Mouse (Mus musculus): ENCODE measurements around the gene Zfp646.

Gene Zfp646

DNA sequence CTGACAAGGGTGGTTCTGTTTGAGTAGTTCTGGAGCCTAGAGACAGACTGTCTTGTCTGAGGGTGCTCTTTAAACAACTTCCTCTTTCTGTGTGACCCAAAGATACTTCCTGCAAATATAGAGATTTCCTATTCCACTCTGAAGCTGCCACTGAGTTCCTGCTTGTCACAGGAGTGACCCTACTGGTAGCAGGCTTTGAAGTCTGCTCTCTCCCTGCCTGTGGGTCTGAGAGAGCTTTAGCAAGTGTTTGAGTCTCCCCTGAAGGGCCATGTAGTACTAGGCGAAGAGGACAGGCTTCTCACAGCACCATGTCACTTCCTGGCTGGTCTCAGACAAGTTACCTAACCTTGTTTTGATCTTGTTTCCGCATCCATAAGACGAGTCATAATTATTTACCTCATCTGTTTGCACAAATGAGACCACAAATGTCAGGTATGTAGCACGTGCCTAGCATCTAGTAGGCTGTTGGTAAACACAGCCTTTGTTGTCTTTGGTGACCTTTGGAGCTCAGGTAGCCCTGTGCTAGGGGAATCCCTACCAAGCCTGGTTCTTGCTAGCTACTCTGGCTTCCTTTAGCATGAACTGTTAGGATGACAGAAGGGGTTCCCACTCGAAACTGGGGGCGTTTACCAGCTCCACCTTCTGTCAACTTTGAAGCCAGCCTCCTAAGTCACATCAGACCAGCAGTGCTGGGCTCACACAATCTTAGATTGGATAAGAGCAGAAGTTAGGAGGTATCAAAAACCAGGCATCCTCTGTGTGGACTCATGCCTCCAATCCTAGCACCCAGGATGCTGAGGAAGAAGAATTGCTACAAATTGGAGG lies 46.6 kb downstream of the Zfp646 start:
- peak; percentile 68 to 69 for DNase-seq

DNA sequence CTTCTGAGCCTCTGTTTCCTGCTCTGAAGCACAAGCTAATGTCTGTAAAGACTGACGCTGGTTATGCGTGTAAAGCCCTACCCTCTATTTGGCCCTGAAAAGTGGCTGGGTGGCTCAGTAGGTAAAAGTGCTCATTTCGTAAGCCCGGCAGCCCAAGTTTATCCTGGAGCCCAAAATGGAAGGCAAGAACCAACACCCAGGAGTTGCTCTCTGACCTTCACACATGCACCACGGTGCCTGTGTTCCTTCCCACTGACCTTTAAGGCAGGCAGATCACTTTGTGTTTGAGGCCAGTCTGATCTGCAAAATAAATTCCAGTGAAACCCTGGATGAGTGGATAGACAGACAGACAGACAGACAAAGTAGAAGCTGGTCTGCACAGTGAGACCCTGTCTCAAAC lies 47.7 kb downstream of the Zfp646 start:
- no peak for DNase-seq

DNA sequence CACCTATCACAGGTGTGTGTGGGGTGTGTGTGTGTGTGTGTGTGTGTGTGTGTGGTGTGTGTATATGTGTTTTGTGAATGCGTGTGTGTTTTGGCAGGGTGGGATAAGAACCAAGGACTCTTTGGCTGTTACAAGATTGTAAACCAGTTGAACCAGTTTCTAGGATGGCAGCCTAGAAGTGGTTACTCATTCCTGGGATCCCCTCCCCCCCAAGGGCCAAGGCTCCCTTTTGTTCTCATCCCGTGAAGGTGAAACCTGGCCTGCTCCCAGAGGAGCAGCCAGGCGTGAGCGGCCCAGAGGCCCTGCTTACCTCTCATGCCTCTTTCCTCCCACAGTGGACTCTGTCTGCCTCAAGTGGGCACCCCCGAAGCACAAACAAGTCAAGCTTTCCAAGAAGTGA lies 49.2 kb downstream of the Zfp646 start:
- no peak for DNase-seq

DNA sequence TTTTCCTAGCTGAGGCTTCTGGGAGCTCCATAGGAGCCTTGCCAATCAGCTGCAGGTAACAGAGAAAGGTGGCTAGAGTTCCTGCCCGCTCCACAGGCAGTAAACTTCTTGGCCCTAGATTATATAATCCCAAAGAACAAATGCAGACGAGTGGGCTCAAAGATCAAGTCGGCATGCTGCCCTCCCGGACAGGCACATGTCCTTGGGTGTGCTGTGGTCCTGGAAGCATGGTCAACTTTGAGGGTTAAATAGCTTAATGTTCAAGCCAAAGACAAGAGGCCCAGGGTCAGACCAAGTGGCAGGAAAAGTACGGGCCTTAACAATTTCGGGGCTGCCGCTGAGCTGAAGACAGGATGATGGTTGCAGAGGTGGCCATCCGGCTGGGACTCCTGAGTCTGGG lies 50.0 kb downstream of the Zfp646 start:
- DNase-seq = no peak

- no peak for DNase-seq
Observed at GRCm38 (mm10) chr7:127926846-127927245, 50.8 kb downstream of the Zfp646 start.

DNA sequence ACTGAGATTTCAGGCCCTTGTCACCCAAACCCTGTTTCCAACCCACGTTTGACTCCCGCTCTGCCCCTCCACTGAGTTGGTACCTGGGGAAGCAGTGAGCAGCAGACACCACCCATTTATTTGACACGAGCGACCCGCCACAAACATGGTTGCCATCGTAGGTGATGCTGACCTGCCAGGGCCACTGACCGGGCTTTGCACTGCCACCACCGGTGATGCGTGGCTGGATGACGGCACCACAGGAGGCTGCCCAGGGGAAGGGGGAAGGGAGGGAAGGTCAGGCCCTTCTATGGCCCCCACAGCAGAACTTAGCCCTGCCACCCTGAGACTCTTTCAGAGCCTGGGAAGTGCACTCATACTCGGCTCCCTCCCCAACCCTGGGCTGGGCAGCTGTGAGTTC lies 51.7 kb downstream of the Zfp646 start:
- DNase-seq = no peak

DNA sequence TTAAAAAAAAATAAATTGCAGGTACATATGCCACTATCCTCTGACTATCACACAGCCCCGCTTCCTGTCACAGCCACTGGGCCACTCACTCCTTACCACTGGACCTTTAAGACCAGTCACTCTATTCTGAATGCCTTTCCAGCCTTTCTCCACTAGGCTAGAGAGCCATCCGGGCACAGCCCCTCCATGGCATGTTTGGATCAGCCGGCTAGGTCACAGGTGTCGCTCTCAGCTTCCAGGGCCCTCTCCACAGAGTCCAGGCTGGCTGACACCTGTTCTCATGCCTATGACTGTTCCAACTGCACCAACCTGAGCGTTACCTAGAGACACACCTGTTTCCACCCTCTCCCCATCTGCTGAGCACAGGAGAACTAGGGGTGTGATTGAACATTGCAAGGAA lies 52.6 kb downstream of the Zfp646 start:
- DNase-seq = no peak

- no peak for DNase-seq
Observed at GRCm38 (mm10) chr7:127929923-127930322, 53.9 kb downstream of the Zfp646 start, which contains the start of gene Prss8. TSS of gene Prss8 (minus strand) at chr7:127930104.

DNA sequence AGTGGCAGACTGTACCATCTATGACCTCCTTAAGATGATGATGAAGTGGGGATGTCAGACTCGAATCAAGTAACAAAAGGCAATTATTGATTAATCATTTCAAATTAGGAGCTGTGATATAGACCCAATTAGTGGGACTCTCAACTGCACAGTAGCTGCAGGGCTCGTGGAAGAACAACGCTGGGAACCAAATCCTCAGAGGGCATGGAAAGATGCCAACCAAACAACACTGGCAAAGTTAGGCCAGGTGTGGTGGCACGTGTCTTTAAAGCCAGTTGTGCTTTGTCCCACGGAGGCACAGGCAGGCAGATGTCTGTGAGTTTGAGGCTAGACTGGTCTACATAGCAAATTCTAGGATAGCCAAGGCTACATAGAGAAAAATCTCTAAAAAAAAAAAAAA lies 54.6 kb downstream of the Zfp646 start:
- no peak for DNase-seq

DNA sequence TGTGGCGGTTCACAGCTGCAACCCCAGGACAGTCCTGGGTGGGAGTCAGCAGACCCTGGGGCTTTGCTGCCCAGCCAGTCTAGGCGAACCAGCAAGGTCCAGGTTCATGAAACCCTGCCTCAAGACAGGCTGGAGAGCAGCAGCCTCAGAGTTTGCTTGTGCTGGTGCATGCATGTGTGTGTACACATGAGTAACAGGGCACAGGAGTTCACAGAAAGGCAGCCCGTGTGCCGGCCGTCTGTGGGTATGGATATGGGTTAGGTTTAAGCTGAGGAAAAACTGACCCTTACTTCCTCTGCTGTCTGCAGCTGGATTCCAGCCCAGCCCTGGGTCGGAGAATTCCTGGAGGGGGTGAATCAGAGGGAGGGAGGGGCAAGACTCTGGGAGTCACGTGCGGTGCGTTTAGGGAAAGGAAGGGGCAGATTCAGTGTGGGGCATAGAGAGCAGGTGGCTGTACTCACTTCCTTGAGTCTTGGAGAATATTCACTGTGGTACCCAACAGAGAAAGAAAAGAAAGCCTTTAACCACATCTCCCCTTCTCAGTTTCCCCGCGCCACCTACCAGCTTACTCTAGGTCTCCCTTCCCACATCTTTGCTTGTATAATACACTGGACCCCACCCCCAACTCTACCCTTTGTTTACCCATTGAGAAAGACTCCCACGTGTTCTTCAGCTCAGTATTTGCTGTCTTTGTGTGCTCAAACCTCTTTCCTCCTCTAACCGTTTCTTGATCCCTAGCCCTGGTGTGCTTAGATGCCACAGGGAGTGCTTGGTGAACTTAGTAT lies 55.5 kb downstream of the Zfp646 start:
- DNase-seq = no peak

GRCm38 (mm10) chr7:127932273-127933031 lies 56.4 kb downstream of the Zfp646 start:
- DNase-seq = no peak

- DNase-seq = no peak
Observed at GRCm38 (mm10) chr7:127934075-127934474, 58.1 kb downstream of the Zfp646 start.

GRCm38 (mm10) chr7:127935028-127935722 lies 59.2 kb downstream of the Zfp646 start:
- peak; percentile 97 for DNase-seq

Measured in B cell, adult 2 months (primary cell).